Mouse (Mus musculus) megakaryocyte-erythroid progenitor cell, adult 5-6 weeks (primary cell): Measurements from ENCODE around the gene Zfp874b. TPM values are rescaled to one million over a fixed set of nuclear protein-coding genes. Genes with fewer than 3 reads are reported as not detected.
"Not testable (repeated sequence)": the region's sequence is repeated elsewhere in the genome, so short reads cannot be mapped to it uniquely, and the experiment has no call there.

Experiments used
- ATAC-seq: replicated peaks from 2 replicates; pipeline ENCODE4 v1.8.0; 2016; ENCODE audit warnings: mild to moderate bottlenecking, inconsistent platforms; ENCODE audit not compliant: severe bottlenecking, poor library complexity, low FRiP score, low TSS enrichment
- total RNA-seq, 2 experiments: library from RNA; stranded (forward) in 1 of 2; stranded (reverse) in 1 of 2; fragments of 200-1000, 215-1000 nt in 1 of 2; fragments of >200 nt in 1 of 2; fragmentation: Nextera tagmentation in 1 of 2; gene quantifications; 2 replicates each; pipeline ENCODE4 v1.2.3; 2014 to 2017

The Zfp874b gene
- 4.5 and 13.3 TPM in 2 replicates for total RNA-seq (2014; fragmentation: Nextera tagmentation)
- total RNA-seq (2017): 7.6 and 9.2 TPM in 2 replicates

DNA sequence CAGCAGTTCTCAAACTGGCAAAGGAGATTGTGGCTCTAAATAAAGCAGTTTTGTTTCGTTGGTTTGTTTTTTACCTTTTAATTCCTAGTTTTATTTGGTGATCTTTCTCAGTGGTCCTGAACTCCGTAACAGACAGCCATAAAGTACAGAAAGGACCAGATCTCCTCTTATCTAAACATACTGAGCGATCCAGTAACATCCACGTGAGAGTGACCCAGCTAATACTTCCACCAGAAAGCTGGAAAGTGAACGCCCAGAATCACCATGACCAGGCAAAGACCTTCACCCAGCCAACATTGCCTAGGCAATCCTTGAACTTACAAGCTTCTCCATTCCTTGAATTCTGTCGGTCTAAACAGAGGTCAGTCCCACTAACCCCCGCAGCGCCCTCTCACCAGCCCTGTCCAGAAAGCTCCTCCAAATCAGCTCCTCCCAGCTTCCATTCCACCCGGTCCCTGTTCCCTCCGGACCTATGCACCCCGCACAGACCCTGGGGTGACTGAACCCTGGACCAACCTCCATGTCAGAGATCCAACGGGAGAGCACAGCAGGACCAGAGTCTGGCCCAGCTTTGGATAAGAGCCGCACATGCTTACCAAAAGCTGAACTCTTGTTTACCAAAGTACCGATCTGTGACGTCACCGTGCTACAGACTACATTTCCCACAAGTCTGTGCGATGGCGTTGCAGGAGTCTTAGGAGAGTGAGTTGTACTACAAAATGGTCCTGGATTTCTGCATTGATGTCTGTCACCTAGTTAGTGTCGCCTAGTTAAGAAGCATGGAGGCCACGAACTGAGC lies at the start of gene Zfp874b:
Gene Zfp874b (minus strand): TSS at position 634 of the 799 bp plus-strand sequence.
- ATAC-seq: peak; percentile 97

DNA sequence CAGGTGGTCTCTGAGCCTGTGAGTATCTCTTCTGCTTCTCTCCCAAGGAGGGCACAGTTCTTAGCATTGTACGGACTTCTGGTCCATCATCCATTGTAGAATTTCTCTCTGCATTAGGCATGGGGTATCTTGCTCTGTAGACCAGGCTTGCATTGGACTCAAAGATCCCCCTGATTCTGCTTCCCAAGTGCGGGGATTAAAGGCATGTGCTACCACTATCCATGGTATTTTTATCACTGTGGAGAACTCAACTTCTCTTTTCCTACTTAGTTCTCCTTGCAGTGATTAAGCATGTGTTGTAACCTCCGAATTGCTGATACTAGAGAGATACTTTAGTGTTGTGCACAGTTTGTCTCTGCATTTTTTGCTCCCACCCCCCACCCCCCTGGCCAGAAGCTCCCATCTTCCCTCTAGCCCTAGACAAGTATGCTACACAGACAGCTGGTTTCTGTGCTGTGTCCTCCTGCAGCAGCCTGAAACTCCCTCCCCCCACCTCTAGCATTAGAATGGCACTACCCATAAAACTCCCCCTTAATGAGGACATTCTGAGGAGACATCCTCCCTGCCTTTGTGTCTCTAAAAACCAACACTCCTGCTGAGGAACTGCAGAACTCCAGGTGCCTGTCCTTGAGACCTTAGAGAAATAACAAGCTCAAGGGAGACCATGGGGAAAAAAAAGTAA lies 43.1 kb upstream of the Zfp874b start:
- ATAC-seq: no peak

DNA sequence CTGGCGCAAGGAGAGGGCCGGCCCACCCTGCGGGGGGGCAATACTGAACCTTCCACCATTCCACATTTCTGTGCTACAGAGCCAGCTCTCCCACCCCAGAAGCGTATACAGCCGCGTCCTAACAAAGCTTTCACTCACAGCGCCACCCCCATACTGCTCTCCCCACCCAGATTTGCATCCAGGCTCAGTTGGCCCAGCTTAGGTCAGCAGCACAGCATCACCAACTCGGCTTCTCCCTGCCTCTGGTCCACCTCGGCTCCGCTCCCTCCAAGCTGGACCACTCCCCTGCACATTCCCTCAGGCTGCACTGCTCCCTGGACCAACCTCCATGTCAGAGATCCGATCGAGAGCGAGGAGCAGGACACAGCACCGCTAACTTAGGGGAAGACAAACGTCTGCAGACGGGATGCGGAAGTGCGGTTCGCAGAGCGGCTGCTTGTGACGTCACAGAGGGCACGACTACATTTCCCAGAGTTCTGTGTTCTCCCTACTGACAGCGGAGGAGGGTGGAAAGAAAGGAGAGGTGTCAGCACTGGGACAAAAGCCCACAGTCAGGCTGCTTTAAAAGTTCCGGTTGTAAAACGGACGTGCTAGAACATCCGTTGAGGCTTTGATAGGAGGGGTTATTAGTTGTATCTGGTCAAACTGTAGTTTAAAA lies 41.8 kb upstream of the Zfp874b start, which contains the start of the genes Gm26965 and Zfp87:
Gene Gm26965 (minus strand): TSS at position 399 of the 658 bp plus-strand sequence.
Gene Zfp87 (minus strand): TSS at position 425 of the 658 bp plus-strand sequence.
- peak; percentile 100 for ATAC-seq

DNA sequence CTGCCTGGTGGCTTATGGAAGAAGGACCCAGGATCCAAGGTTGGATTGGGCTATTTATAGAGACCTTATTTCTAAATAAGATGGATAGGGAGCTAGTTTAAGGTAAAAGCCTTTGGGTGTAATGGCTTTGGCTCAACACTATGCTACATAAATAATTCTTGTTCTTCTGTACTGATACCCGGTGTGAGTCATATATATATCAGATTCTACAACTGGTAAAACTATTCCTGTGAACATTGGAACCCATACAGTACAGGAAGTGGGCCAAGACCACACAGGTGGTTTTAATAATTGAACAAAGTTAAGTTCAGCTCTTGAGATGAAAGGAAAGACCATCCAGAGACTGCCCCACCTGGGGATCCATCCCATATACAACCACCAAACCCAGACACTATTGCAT lies 16.9 kb upstream of the Zfp874b start:
- ATAC-seq: no peak

DNA sequence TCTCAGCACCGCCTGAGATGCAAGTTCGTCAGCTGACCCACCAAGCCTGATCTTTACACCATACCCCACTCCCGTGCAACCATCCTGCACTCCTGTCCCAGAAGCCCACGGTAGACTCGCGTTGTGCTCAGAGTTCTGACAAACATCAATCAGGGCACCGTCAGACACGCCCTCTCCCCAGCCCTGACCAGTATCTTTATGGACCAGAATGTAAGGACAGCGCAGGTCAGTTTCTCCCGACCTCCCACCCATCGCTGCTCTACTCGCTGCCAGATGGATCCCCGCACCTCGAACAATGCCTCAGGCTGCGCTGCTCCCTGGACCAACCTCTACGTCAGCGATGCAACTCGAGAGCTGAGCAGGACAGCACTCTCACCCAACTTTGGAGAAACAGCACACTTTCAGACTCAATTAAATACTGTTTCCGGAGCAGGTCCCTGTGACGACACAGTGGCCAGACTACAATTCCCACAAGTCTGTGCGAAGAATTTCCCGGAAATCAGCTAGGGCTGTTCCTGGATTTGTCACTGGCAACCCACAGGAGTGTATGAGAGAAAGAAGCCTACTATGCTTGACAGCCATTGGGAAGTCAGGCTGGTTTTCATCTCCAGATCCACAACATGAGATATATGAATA lies 16.1 kb upstream of the Zfp874b start, which contains the start of gene Zfp58:
Gene Zfp58 (minus strand): TSS at position 472 of the 636 bp plus-strand sequence.
- ATAC-seq: peak; percentile 98

GRCm38 (mm10) chr13:67495631-67496030 lies 11.6 kb upstream of the Zfp874b start:
- ATAC-seq: no peak

GRCm38 (mm10) chr13:67484424-67484811 lies 360 bp upstream of the Zfp874b start:
- peak; percentile 18 for ATAC-seq

- ATAC-seq: no peak
These were observed 2.5 kb downstream of the Zfp874b start for GRCm38 (mm10) chr13:67481528-67481927.

DNA sequence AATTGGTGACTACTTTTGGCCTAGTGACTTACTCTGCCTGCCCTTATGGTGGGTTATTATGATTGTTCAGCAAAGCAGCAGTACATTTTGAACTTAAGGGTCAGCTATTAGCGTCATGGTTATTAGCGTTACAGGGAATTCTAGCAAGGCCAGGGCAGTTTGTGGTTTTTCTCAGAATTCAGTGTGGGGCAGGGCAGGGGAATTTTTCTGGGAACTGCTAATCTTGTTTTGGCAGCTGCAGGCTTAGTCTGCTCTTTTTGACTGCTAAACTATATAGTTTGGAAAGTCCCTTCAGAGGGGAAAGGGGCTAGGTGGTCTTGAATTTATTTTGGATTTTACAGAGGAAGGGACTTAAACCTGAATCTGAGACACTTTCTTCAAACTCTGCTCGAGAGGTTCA lies 14.8 kb downstream of the Zfp874b start:
- no peak for ATAC-seq

- not testable (repeated sequence) for ATAC-seq
These were observed 20.4 kb downstream of the Zfp874b start for GRCm38 (mm10) chr13:67463506-67464185.

- peak; percentile 25 for ATAC-seq
These were observed 32.1 kb downstream of the Zfp874b start for GRCm38 (mm10) chr13:67452021-67452309.

DNA sequence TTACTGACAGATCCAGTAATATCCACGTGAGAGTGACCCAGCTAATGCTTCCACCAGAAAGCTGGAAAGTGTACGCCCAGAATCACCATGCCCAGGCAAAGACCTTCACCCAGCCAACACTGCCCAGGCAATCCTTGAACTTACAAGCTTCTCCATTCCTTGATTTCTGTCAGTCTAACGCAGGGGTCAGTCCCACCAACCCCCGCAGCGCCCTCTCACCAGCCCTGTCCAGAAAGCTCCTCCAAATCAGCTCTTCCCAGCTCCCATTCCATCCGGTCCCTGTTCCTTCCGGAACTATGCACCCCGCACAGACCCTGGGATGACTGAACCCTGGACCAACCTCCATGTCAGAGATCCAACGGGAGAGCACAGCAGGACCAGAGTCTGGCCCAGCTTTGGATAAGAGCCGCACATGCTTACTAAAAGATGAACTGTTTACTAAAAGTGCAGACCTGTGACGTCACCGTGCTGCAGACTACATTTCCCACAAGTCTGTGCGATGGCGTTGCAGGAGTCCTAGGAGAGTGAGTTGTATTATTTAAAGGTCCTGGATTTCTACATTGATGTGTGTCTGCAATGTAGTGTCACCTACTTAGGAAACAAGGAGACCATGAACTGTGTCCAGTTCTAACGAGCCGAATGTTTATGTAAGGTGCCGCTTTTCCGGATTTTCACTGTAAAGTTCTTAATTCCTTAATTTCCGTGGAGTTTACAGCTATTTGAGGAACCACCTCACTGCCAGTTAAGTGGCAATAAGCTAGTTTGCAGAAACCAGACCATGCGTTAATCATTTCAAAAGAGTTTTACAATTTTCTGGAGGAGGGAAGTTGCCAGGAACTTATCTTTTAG lies 32.7 kb downstream of the Zfp874b start, which contains the start of gene Zfp874a:
Gene Zfp874a (minus strand): TSS at position 453 of the 849 bp plus-strand sequence.
- peak; percentile 100 for ATAC-seq

DNA sequence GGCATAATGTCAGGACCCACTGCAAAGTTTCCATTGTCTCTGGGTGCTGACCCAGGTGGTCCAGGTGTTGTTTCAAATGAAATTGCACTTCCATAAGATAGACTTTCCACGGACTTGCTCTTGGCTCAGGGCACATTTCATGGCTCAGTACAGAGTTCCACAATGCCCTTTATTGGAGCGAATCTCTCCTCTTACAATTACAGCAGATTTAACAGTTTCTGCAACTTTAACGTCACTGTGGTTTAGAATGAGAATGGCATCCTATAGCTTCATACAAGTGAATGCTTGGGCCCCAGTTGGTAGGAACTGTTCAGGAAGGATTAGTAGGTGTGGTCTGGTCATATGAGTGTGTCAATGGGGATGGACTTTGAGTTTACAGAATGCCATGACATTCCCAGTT lies 47.0 kb downstream of the Zfp874b start:
- ATAC-seq: not testable (repeated sequence)

- no peak for ATAC-seq
These were observed 55.9 kb downstream of the Zfp874b start for GRCm38 (mm10) chr13:67428116-67428515.

- ATAC-seq: not testable (repeated sequence)
These were observed 58.4 kb downstream of the Zfp874b start for GRCm38 (mm10) chr13:67425699-67426098.

DNA sequence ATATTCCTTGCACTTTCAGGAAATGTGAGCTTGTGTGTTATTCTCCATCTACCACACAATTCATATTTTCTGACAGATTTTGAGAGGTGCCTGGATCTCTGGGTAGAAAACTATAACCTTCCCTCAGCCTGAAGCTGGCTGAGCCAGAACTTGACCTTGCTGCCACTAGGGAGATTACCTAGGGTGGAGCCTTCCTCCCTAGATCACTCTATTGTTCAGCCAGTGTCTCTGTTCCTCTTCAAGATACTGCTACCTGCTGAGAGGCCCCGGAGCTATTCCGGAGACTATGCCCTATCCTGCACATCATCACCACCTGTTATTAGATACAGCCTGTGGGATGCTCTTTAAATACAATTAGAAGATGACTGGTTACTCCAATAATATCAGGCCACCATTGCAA lies 61.5 kb downstream of the Zfp874b start:
- ATAC-seq: not testable (repeated sequence)
